Mouse (Mus musculus): ENCODE data around the gene Tecpr1. TPM values are rescaled to one million over a fixed set of nuclear protein-coding genes. Genes with fewer than 3 reads are reported as not detected.

Tecpr1 gene
- polyA plus RNA-seq, 1 experiment from 2014 or later, result 18.9 TPM

Other genes starting within 250 kb of the Tecpr1 start
- 73.6 and 82.8 TPM in 2 replicates for gene Ccz1, start 208.7 kb downstream of the Tecpr1 start, polyA plus RNA-seq (2014; fragmentation: Nextera tagmentation; extraction: Ambion mirVana)
- 0.30 TPM in 1 of 2 replicates, not detected in the other for gene Ocm, start 196.9 kb downstream of the Tecpr1 start, polyA plus RNA-seq (2014; fragmentation: Nextera tagmentation; extraction: Ambion mirVana)
- gene Lmtk2, start 123.2 kb downstream of the Tecpr1 start, polyA plus RNA-seq (2014; fragmentation: Nextera tagmentation; extraction: Ambion mirVana), result 5.2 and 5.9 TPM in 2 replicates
- 0.19 and 3.9 TPM in 2 replicates for gene Bhlha15, start 33.3 kb downstream of the Tecpr1 start, polyA plus RNA-seq (2014; fragmentation: Nextera tagmentation; extraction: Ambion mirVana)
- gene Bri3, start 20.8 kb upstream of the Tecpr1 start, polyA plus RNA-seq (2014; fragmentation: Nextera tagmentation; extraction: Ambion mirVana), result 103 and 118 TPM in 2 replicates
- gene Baiap2l1, start 134.5 kb upstream of the Tecpr1 start, polyA plus RNA-seq (2014; fragmentation: Nextera tagmentation; extraction: Ambion mirVana), result 12.6 and 16.7 TPM in 2 replicates

Measured in intestine, embryonic 14.5 days (tissue).